Mouse (Mus musculus) frontal cortex, postnatal 14 days (tissue): ENCODE data around the gene Tjp3.

Experiments
- DNase-seq, 2 experiments: peaks; one replicate each; pipeline ENCODE4 v3.0.0; 2022; ENCODE audit warnings: low spot score in 2 of 2

Tjp3 gene

GRCm38 (mm10) chr10:81298369-81299100 lies 7.2 kb upstream of the Tjp3 start:
- DNase-seq, result no peak

DNA sequence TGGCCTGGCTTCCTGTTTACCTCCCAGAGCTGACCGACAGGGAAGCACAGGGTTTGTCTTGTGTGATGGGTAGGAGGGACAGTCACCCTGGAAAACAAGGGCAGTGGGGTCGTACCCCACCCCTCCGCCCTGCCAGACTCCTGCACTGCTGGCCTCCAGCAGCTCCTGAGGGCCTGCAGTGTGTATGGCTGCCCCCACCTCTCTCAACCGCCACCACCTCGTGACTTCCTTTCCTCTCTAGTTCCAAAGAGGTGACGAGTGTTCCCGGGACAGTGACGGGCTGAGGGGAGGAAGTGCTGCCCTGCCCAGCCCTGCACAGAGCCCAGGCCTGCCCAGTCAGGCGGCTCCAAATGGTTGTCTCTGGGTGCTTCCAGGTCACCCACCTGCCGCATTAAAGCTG lies 6.5 kb upstream of the Tjp3 start:
- no peak for DNase-seq

DNA sequence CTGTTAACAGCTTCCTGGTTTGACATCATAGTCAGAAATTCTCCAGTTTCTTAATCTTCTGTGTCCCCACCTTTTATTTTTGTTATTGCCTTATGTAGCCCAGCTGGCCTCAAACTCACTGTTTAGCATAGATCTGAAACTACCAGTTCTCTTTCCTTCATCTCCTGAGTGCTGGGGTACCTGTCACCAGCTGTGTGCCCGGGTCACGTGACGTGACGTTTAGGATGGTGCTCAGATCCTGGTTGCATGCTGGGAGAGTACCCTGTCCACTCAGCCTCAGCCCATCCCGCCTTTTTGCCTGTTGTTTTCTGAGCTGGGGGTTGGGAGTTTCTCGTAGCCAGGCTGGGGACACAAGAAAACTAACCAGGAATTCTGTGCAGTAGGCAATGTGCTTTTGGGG lies 5.9 kb upstream of the Tjp3 start:
- DNase-seq, result no peak

DNA sequence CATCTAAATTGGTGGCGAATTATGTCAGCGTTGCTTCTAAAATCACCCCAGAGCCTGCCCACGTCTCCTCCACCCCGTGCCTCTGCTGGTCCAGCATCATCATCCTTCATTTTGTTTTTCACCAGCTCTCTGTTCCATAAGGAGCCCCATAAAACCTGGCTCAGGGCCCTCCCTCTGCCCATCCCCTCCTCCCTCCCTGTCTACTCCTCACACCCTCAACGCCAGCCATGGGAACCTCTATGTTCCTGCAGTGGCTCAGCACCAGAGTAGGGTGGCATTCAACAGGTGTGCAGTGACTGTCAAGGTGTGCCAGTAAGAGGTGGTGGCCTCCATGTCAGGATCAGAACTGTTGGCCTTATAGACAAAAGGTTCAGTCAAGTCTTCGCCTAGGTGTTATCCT lies 3.8 kb upstream of the Tjp3 start:
- no peak for DNase-seq

DNA sequence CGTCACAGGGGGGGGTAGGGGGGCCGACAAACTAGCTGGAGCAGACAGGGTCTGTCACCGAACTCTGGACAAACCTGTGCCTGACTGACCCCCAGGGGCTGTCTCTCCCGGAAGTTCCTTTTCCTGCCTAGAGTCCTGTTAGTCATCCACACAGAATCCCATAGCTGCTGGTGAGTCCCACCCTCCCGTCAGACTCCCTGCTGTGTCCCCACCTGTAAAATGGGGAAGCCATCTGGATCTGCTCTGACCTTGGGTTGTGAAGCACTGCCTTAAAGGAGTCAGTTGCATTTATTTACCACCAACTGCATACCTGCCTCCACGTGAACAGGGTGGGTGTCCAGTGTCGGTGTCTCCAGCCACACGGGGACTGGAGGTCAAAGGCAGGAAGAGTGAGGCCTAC lies 3.1 kb upstream of the Tjp3 start:
- DNase-seq, result no peak

DNA sequence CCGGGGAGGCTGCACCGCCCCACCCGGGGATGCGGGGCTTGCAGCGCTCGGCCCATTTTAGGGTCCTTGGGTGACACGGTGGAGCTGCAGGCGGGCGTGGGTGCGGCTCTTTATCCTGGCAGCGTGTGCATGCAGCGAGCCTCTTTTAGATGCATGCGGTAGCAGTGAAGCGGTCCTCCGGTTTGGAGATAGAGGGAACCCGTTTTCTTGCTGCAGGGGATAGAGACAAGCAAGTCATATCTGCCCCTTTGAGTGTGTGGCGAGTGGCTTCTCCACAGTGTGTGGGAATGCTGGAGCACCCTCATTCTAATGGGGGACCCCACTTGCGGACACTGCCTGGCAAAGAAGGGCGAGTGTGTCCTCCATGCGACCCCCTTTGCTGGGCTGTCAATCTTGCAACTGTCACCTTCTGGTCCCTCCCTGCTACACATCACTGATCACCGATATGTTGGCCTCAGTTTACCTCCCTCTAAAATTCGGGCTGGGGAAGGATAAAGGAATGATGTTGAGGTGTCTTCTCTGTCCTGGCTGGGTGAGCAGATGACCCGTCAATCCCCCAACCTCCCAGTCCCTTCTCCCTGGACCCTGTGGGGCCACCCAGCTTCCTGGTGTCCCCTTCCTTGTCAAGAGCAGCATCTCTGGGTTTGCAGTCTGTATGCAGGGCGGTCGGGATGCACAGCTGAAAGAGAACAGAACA lies 2.1 kb upstream of the Tjp3 start:
- DNase-seq, result no peak

GRCm38 (mm10) chr10:81292554-81293333 lies 1.4 kb upstream of the Tjp3 start, which contains the start of gene Pip5k1c:
Gene Pip5k1c, plus strand, starts transcription at chr10:81292963.
- DNase-seq, result peak; percentile 99 to 100

- no peak for DNase-seq
These were observed 502 bp downstream of the Tjp3 start for GRCm38 (mm10) chr10:81290698-81291460.

DNA sequence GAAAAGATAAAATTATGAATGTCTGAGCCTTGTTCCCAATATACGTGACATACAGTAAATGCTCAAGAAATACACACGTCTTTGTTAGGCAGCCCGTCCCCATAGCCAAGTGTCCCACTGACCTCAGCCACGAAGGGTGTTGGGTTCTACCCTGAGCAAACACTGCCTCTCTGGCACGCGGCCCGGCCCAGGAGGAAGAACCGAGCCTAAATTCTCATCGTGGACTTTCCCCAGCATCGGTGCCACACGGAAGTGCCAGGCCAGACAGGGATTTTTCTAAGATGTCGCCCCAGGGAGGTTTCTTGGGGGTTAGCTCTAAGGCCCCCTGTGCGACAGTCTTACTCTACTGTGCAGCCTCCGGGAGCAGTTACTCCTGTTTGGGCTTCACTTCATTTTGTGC lies 1.6 kb downstream of the Tjp3 start:
- no peak for DNase-seq

- DNase-seq, result peak in 1 of 2 experiments; percentile 52
These were observed 2.1 kb downstream of the Tjp3 start for GRCm38 (mm10) chr10:81289278-81289677.

GRCm38 (mm10) chr10:81288601-81289000 lies 2.8 kb downstream of the Tjp3 start:
- DNase-seq, result no peak

GRCm38 (mm10) chr10:81287513-81288157 lies 3.7 kb downstream of the Tjp3 start:
- no peak for DNase-seq

GRCm38 (mm10) chr10:81286586-81286985 lies 4.8 kb downstream of the Tjp3 start:
- DNase-seq, result no peak

DNA sequence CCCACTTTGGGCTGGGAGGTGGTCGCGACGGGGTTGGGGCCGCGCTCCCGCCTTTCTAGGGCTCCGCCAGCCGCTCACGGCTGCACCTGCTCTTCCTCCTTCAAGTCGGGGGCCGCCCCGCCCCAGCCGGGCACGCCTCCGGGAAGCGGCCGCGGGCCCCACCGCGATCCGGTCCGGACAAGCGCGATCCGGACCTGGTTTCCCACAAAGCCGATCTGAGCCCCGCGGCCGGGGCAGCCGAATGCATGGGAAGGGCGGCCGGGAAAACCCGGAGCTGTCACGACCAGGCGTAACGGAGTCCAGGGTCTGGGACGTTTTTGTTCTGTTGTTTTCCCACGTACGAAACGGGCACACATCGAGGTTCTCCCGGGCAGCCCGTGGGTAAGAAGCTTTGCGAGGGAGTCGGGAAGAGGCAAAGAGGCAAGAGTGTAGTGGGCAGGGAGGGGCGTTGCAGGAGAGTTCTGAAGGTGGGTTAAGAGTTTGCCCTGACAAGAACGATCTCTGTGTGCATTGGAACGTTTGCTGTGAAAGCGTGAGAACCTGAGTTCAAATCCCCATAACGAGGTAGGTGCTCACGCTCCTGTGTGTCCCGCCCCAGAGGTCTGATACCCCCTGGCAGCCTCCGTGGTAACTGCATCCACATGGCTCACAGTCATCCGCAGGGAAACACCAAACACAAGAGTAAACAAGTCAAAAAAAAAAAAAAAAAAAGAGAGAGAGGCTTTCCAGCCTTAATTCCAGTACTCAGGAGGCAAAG lies 5.5 kb downstream of the Tjp3 start:
- DNase-seq, result peak in 1 of 2 experiments; percentile 77

DNA sequence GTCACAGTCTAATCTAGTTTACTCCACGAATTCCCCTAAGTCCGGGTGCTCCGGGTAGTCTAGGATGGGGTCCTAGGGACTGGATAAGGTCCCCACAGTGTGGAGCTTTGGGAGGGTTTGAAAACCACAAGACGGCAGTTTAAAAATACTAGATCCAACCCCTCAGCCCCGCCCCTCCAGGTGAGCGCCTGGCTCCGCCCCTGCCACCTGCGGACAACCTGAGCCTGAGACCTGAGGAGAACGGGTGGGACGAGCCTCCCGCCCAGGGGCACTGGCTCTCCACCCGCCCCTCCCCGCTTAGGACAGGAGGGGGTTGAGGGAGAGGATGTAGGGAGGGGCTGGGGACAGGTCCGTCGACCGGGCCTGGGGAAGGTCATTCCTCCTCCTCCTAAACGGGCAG lies 6.7 kb downstream of the Tjp3 start:
- no peak for DNase-seq

- DNase-seq, result no peak
These were observed 7.2 kb downstream of the Tjp3 start for GRCm38 (mm10) chr10:81284189-81284588.

DNA sequence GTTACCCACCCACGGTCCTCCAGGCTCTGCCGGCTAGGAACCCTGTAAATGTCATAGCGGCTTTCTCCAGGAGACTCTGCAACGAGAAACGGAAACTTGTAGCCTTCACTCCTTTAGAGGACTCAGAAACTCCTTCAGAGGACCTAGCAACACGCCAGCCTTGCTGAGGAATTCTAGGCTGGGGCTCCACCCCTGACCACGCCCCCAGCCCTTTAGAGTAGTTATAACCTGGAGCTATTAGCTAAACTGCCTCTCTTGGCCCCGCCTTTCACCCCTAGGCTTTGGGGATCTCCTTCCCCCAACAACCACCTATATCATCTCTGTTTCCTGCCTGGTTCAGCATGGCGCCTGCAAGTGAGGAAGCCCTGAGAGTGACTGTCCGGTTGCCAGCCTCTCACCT lies 11.9 kb downstream of the Tjp3 start:
- no peak for DNase-seq

- DNase-seq, result no peak
These were observed 13.7 kb downstream of the Tjp3 start for GRCm38 (mm10) chr10:81277676-81278075.

GRCm38 (mm10) chr10:81273842-81274241 lies 17.5 kb downstream of the Tjp3 start:
- DNase-seq, result no peak

DNA sequence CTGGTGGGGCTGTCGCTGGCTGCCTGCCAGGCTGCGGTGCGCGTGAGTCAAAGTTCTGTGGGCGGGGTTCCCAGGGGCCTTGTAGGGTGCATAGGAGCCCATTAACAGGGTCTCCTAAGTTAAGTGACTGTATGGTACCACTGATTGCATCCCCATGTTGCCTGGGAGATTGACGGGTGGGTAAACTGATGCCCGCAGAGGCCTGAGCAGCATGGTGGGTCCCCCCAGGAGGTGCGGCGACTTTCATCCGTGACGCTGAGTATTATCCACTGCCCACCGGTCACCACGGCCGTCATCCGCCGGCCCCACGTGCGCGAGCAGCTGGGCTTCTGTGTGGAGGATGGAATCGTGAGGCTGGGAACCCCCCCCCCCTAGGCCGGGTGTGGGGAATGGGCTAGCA lies 19.0 kb downstream of the Tjp3 start:
- no peak for DNase-seq
